In the genomic region with DNA sequence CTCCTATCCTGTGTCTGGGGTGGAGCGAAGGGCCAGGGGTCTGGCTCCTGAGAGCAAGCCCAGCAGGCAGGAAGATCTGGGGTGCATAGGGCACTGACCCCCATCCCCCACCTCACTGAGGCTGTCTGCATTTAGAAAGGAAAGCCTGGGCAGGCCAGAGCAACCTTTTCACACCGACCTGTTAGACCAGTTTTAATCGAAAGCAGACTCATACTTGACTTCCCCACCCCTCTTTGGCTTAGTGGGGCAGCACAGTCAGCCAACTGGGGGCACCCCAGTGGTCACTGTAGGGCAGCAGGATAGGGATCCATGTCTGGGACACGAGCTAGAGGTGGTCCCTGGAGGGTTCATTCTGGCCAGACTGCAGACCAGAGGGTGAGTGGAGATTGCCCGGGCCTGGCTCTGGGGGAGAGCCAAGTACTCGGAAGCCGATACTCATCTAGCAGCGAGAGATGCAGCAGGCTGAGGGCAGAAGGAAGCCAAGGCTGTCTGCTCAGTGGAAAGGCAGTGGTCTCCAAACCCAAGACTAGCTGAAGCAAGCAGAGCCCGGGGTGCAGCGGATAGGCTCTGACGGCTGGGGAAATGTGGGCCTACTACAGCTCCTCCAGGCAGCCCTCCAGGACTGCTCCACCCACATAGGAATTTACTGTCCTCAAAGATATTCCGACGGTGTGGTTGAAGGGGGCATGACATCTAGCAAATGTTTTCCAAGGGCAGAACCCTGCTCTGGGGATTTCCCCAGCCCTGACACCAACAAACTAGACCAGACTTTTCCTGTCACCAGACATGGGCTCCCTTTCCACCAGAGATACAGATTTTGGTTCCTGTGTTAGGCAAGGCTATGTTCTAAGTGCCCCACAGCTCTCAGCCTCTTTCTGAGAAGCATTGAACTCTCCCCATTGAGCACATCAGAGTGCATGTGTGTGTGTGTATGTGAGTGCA, we compare ENCODE assay signal across 9 mouse cellular contexts. TPM values are rescaled to one million over a fixed set of nuclear protein-coding genes. Genes with fewer than 3 reads are reported as not detected.
DNase-seq lines count a peak whose midpoint lies in the region; ATAC-seq and TF ChIP-seq lines count a peak whose summit lies in the region.
"Had no signal": no experiment of that assay in that cellular context is flagged by ENCODE, and none has a peak within 500 bp of the region (broad histone marks: within the 10 kb centered on the region; RNA-seq: fewer than 3 reads in every experiment).

No protein-coding gene starts in this region.

- TF ChIP-seq CTCF in MEL (IDR thresholded peaks at IDR 0.05 in 2 of 3, conservative IDR thresholded peaks at IDR 0.05 in 1 of 3; ENCODE audit: control insufficient read depth in 1 of 3, insufficient read depth in 1 of 3, low read depth in 2 of 3, low read length in 3 of 3, poor library complexity in 1 of 3, severe bottlenecking in 1 of 3) = no peak

- TF ChIP-seq EP300 in MEL (IDR thresholded peaks at IDR 0.05; ENCODE audit: low read depth in 1 of 2, low read length in 2 of 2) = no peak

- H3K27ac ChIP-seq in MEL (ENCODE audit: control insufficient read depth, low read depth, low read length) = peak overlapping the region; percentile 8; the same call in 1 of the 2 replicates
- H3K27ac ChIP-seq: hindbrain, embryonic 12.5 days had no signal

- no peak for TF ChIP-seq RAD21 in MEL (IDR thresholded peaks at IDR 0.05; ENCODE audit: low read depth, low read length)

- TF ChIP-seq POLR2A in MEL (IDR thresholded peaks at IDR 0.05; ENCODE audit: control insufficient read depth in 1 of 2, insufficient read depth in 1 of 2, low read depth in 1 of 2, low read length in 2 of 2, poor library complexity in 1 of 2) = no peak

- ATAC-seq in CD4-positive, CD25-positive, alpha-beta regulatory T cell, adult 4 months = peak; percentile 75

- DNase-seq in MEL (ENCODE audit: low read depth, low spot score) = no peak
- peak; percentile 66 for DNase-seq in kidney, adult 11 months
- peak; percentile 51 for DNase-seq in lung, postnatal 10 days
- DNase-seq in spleen, adult 18-20 months = no peak
- no peak for DNase-seq in B cell, adult 2 months
- DNase-seq in cerebellum, postnatal 4 days (ENCODE audit: low spot score in 2 of 2) = no peak
- DNase-seq: thymus, postnatal 36 days had no signal

- no peaks in the 10 kb centered on the region for H3K27me3 ChIP-seq in MEL (ENCODE audit: control insufficient read depth in 1 of 2, insufficient read depth in 2 of 2, low read length in 2 of 2)
- H3K27me3 ChIP-seq: hindbrain, embryonic 12.5 days had no signal

- H3K4me1 ChIP-seq in MEL (ENCODE audit: control insufficient read depth in 1 of 2, insufficient read depth in 2 of 2, low read length in 2 of 2) = peaks cover 4 to 44% of the 10 kb centered on the region in 2 experiments
- H3K4me1 ChIP-seq: hindbrain, embryonic 12.5 days had no signal

- H3K9me3 ChIP-seq in MEL (replicated peaks; ENCODE audit: insufficient read depth, low read length) = no peaks in the 10 kb centered on the region
- H3K9me3 ChIP-seq: hindbrain, embryonic 12.5 days had no signal

- 0 out of 2 replicates have a peak, but pooled peaks cover 1% of the 10 kb centered on the region for H3K79me2 ChIP-seq in MEL (ENCODE audit: control insufficient read depth, insufficient read depth, low read length, poor library complexity)

- no peak overlapping the region for H3K4me3 ChIP-seq in MEL (ENCODE audit: control insufficient read depth in 1 of 2, insufficient read depth in 1 of 2, low read depth in 2 of 2, low read length in 2 of 2)
- H3K4me3 ChIP-seq: hindbrain, embryonic 12.5 days had no signal

- H3K36me3 ChIP-seq in MEL (ENCODE audit: control insufficient read depth in 1 of 2, insufficient read depth in 2 of 2, low read length in 2 of 2) = peaks cover 0 to 24% of the 10 kb centered on the region in 2 experiments; a peak in 2 of 4 replicates

- no peak overlapping the region for H3K9ac ChIP-seq in MEL (ENCODE audit: control insufficient read depth, low read depth, low read length, poor library complexity, severe bottlenecking)
- H3K9ac ChIP-seq: hindbrain, embryonic 12.5 days had no signal

TF ChIP-seq in MEL, 35 proteins besides CTCF, POLR2A, EP300 and RAD21:
- TF ChIP-seq GABPA (IDR thresholded peaks at IDR 0.05; ENCODE audit: low read depth, low read length) (no peak), KAT2A (conservative IDR thresholded peaks at IDR 0.05; ENCODE audit: low read depth, low read length) (no peak), SIN3A (IDR thresholded peaks at IDR 0.05; ENCODE audit: low read length) (no peak), ETS1 (IDR thresholded peaks at IDR 0.05; ENCODE audit: low read depth, low read length) (no peak), ELF1 (IDR thresholded peaks at IDR 0.05; ENCODE audit: low read depth, low read length) (no peak), MAZ (IDR thresholded peaks at IDR 0.05; ENCODE audit: low read depth, low read length) (no peak), RCOR1 (IDR thresholded peaks at IDR 0.05; ENCODE audit: low read depth, low read length) (no peak), POLR2AphosphoS2 (IDR thresholded peaks at IDR 0.05; ENCODE audit: low read length) (no peak), USF1 (IDR thresholded peaks at IDR 0.05; ENCODE audit: low read depth, low read length) (no peak), UBTF (IDR thresholded peaks at IDR 0.05; ENCODE audit: borderline replicate concordance, insufficient read depth, low read depth, low read length) (no peak), JUND (IDR thresholded peaks at IDR 0.05; ENCODE audit: low read depth, low read length) (no peak), TBP (IDR thresholded peaks at IDR 0.05; ENCODE audit: low read depth, low read length) (no peak), CHD1 (IDR thresholded peaks at IDR 0.05; ENCODE audit: low read depth, low read length) (no peak), TAL1 (IDR thresholded peaks at IDR 0.05; ENCODE audit: low read length) (no peak), HCFC1 (IDR thresholded peaks at IDR 0.05; ENCODE audit: low read depth, low read length) (no peak)

RNA-seq across cellular contexts. Expression of a gene that starts 10.0 kb away (rescaled TPM):
- 100 to 1,000 TPM; 102 to 161 TPM for polyA plus RNA-seq in CD4-positive, CD25-positive, alpha-beta regulatory T cell, adult 4 months (2017; shearing (Covaris generic))
- total RNA-seq in MEL (2012; rRNA removed) = 5.1 and 10.0 TPM in 2 replicates
- 10 to 100 TPM in 1 of 2 experiments, not detected in 1; 24.5 TPM for polyA plus RNA-seq in MEL (2012; ENCODE audit: insufficient read depth in 1 of 2, insufficient read length in 2 of 2, low read depth in 1 of 2, low replicate concordance in 2 of 2, missing spikeins in 1 of 2)

RNA-seq across cellular contexts. Expression of a gene that starts 16.2 kb away (rescaled TPM):
- polyA plus RNA-seq in CD4-positive, CD25-positive, alpha-beta regulatory T cell, adult 4 months (2017; shearing (Covaris generic)) = 10 to 100 TPM; 52.7 to 58.5 TPM
- total RNA-seq in MEL (2012; rRNA removed) = 36.0 and 49.9 TPM in 2 replicates
- polyA plus RNA-seq in MEL (2012; ENCODE audit: insufficient read depth in 1 of 2, insufficient read length in 2 of 2, low read depth in 1 of 2, low replicate concordance in 2 of 2, missing spikeins in 1 of 2) = 10 to 100 TPM in 1 of 2 experiments, not detected in 1; 42.3 TPM

RNA-seq across cellular contexts. Expression of a gene that starts 32.3 kb away (rescaled TPM):
- 10 to 100 TPM; 27.8 to 29.1 TPM for polyA plus RNA-seq in CD4-positive, CD25-positive, alpha-beta regulatory T cell, adult 4 months (2017; shearing (Covaris generic))
- 7.5 TPM in 2 replicates for total RNA-seq in MEL (2012; rRNA removed)
- polyA plus RNA-seq in MEL (2012; ENCODE audit: insufficient read depth in 1 of 2, insufficient read length in 2 of 2, low read depth in 1 of 2, low replicate concordance in 2 of 2, missing spikeins in 1 of 2) = 10 to 100 TPM in 1 of 2 experiments, not detected in 1; 11.8 TPM

RNA-seq across cellular contexts. Expression of a gene that starts 34.5 kb away (rescaled TPM):
- 1 to 10 TPM; 1.8 to 3.0 TPM for polyA plus RNA-seq in CD4-positive, CD25-positive, alpha-beta regulatory T cell, adult 4 months (2017; shearing (Covaris generic))
- 0.35 and 0.36 TPM in 2 replicates for total RNA-seq in MEL (2012; rRNA removed)
- under 1 TPM in 1 of 2 experiments, not detected in 1; 0.35 TPM for polyA plus RNA-seq in MEL (2012; ENCODE audit: insufficient read depth in 1 of 2, insufficient read length in 2 of 2, low read depth in 1 of 2, low replicate concordance in 2 of 2, missing spikeins in 1 of 2)

Comparison
In these comparisons a context has a peak if more than half of its experiments do, and no peak if none do; other contexts are left out.
1. DNase-seq: peak in kidney, adult 11 months (single experiment) and lung, postnatal 10 days (single experiment); none in MEL (single experiment), spleen, adult 18-20 months (0 of 2), B cell, adult 2 months (0 of 2) and cerebellum, postnatal 4 days (0 of 2).